Mouse (Mus musculus) cerebellum, postnatal 36 days (tissue): Measurements from ENCODE around the gene Zcchc18.
A peak's percentile ranks its signal among the peaks of the same experiment; 100 is the strongest.
"Not testable (repeated sequence)": the region's sequence is repeated elsewhere in the genome, so short reads cannot be mapped to it uniquely, and the experiment has no call there.

Source experiments
- DNase-seq, 2 experiments: peaks; one replicate each; pipeline ENCODE4 v3.0.0; 2021 to 2022; ENCODE audit warnings: mixed read lengths in 2 of 2

Gene Zcchc18

GRCm38 (mm10) chrX:136992978-136993547, at the start of gene Zcchc18:
Gene Zcchc18, plus strand, starts transcription at chrX:136993155.
- peak; percentile 81 to 82 for DNase-seq

- DNase-seq = peak; percentile 81 to 88
These were observed 35.2 kb upstream of the Zcchc18 start for GRCm38 (mm10) chrX:136957583-136958279.

- DNase-seq = not testable (repeated sequence)
These were observed 34.7 kb upstream of the Zcchc18 start for GRCm38 (mm10) chrX:136958300-136958699.

GRCm38 (mm10) chrX:136959688-136960087, 33.3 kb upstream of the Zcchc18 start:
- DNase-seq = peak; percentile 22 to 23

GRCm38 (mm10) chrX:136975397-136975796, 17.6 kb upstream of the Zcchc18 start, which contains the start of gene Tmsb15b2:
Gene Tmsb15b2, minus strand, starts transcription at chrX:136975497.
- DNase-seq = not testable (repeated sequence)

- DNase-seq = peak; percentile 51 to 78
These were observed 16.4 kb upstream of the Zcchc18 start, which contains the start of the genes Tmsb15l and Tmsb15b1 for GRCm38 (mm10) chrX:136976424-136977084. Gene Tmsb15l, minus strand, starts transcription at chrX:136976869. Gene Tmsb15b1, minus strand, starts transcription at chrX:136976874.

- DNase-seq = peak; percentile 19 to 26
These were observed 14.3 kb upstream of the Zcchc18 start for GRCm38 (mm10) chrX:136978616-136979015.

GRCm38 (mm10) chrX:136986039-136986438, 6.9 kb upstream of the Zcchc18 start:
- DNase-seq = no peak

DNA sequence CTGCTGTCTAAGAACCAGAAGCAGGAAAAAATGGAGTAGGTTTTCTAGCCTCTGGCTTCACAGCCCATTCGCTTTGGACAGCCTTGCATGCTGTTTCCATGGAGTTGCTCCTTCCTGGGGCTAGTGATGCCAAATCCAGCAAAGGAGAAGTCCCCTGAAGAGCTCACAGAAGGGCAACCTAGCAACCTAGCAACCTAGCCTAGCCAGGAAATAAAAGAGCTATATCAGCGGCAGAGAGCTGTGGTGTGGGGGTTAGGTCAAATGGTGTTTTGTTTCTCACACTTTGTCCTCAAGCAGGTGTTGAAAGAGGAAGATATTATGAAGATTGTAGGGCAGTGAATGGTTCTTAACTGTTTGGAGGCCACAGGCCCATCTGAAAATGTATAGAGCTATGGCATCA, 1.7 kb upstream of the Zcchc18 start:
- peak in 1 of 2 experiments; percentile 9 for DNase-seq

DNA sequence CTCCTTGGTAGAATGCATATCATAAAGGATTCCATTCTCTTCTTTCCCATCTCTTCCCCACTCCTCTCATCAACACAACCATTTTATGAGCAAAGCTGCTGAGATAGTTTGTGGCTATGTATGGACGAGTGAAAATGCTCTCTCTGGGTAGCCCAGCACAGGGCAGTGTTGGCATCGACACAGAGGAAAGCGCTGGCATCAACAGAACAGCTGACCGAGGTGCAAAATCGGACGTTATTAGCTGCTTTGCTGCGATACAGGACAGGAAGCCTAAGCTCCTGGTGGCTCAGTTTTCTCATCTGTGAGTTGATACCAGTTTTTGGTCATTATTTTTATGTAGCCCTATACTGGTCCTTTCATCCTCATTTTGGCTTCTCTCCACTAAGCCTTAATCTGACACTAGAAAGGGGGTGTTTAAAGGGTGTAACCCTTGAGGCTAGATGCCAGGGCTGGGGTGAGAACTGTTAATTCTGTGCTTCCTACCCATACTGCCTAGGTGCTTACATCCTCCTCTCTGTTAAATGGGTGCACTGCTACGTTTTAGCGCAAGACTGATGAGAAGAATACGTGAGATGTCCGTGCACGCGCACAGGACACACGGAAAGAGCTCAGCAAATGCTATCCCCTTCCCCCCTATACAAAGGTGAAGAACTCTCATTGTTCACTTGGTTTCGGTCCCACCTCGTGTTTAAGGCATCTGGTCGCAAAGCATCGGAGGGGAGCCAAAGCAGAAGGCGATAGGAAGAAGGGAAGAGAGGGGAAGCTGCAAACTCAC, 577 bp upstream of the Zcchc18 start:
- DNase-seq = peak; percentile 28 to 41

- peak; percentile 18 to 41 for DNase-seq
These were observed 686 bp downstream of the Zcchc18 start for GRCm38 (mm10) chrX:136993641-136994040.

DNA sequence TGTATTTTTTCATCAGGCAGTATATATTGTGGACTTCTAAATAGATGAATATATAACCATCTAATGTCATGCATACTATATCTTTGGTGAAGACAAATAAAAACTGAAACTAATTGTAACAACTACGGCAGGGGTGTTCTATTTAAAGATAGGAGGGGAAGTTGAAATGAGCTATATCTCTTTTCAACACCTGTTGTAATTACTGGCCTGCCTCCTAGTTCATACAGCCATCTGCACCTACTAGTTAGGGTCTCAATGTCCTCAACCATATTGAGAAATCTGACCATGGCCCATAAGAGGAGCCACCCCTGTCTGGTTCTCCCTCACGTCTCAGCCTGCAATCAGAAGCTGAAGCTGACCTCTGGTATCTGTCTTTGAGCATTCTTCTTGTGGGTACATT, 3.3 kb downstream of the Zcchc18 start:
- DNase-seq = no peak

- peak; percentile 56 to 62 for DNase-seq
These were observed 22.2 kb downstream of the Zcchc18 start for GRCm38 (mm10) chrX:137015099-137015709.

DNA sequence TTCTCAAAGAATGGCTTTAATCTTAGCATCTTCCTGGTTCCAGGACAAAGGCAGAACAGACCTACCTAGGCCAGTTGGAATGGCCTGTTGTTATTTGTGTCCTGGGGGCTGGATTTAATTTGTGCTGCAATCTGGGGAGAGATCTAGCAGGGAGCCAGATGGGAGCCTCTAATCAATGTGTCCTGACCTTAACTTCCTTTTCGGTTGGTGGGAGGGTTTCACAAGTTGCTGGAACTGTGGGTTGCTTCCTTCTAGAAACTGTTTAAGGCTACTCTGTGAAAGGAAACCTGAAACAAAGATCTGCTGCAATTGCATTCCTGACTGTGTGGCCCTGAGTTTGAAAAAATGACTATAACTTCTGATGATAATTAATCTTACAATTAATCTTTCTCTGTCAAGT, 24.7 kb downstream of the Zcchc18 start:
- DNase-seq = no peak

DNA sequence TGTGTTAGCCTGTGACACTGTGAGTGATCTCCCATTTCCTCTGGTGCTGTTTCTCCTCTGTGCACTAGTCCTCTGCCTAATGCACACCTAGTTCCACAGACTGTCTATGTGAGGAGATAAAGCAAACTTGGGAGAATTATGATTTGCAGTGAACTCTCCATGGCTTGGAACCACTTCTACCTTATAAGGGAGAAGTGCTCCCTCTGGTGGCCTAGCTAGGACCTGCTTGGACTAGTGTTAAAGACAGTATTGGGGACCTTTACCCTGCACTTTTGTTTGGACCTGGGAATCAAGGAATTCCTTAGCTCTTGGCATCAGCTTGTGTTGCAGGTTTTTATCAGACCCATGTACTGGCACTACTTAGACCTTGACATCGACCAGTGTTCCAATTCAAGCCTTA, 26.4 kb downstream of the Zcchc18 start:
- DNase-seq = peak; percentile 59 to 70

DNA sequence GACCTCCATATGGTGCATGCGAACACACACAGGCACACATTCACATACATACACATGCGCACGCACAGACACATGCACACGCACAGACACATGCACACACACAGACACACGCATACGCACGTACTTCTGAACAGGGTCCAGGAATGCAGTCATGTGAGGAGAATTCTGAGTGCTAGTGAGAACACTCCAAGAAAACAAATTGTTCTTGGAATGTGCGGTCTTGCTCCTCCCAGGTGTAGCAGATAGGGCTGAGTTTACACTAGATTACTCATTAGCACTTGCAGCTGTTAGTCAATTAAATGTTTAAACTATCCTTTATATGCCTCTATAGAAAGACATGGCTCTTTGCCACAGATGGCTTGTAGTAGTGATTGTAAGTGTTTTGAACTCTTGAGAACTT, 38.0 kb downstream of the Zcchc18 start:
- DNase-seq = no peak

GRCm38 (mm10) chrX:137031726-137032125, 38.8 kb downstream of the Zcchc18 start:
- no peak for DNase-seq

DNA sequence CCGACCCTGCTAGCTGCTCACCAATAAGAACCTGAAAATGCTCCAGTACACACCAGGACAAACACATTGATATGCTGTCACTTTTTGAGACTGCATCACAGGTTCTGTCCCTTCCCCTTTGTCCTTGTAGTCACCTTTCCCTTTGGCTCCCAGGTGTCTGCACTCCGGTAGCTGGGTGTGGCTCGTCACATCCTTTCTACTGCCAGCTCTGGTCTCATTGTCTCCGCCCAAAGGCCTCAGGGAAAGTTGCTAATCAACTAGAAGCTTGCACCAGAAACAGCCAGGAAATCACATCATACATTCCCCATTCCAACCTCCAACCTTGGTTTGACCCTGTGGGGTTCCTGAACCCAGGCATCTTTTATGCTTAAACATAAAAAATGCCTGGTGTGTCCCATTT, 41.4 kb downstream of the Zcchc18 start:
- DNase-seq = no peak

GRCm38 (mm10) chrX:137037470-137037999, 44.6 kb downstream of the Zcchc18 start:
- DNase-seq = no peak

GRCm38 (mm10) chrX:137038000-137038483, 45.1 kb downstream of the Zcchc18 start, which contains the start of gene Slc25a53:
Gene Slc25a53, minus strand, starts transcription at chrX:137038302.
- DNase-seq = peak; percentile 81

- DNase-seq = no peak
These were observed 45.5 kb downstream of the Zcchc18 start for GRCm38 (mm10) chrX:137038502-137038901.
